Mouse (Mus musculus): ENCODE results near the gene Pus7l.
A peak's percentile ranks its signal among the peaks of the same experiment; 100 is the strongest.
"Not testable (repeated sequence)": the region's sequence is repeated elsewhere in the genome, so short reads cannot be mapped to it uniquely, and the experiment has no call there.

Pus7l gene

GRCm38 (mm10) chr15:94542567-94543408 is 559 bp downstream of the Pus7l start:
- no peak for DNase-seq (ENCODE audit: low read depth, low spot score)

GRCm38 (mm10) chr15:94539296-94539695 is 4.1 kb downstream of the Pus7l start:
- DNase-seq (ENCODE audit: low read depth, low spot score) = no peak

GRCm38 (mm10) chr15:94535521-94535920 is 7.8 kb downstream of the Pus7l start:
- no peak for DNase-seq (ENCODE audit: low read depth, low spot score)

- no peak for DNase-seq (ENCODE audit: low read depth, low spot score)
These were observed 10.4 kb downstream of the Pus7l start for GRCm38 (mm10) chr15:94532956-94533355.

GRCm38 (mm10) chr15:94532306-94532705 is 11.0 kb downstream of the Pus7l start:
- DNase-seq (ENCODE audit: low read depth, low spot score) = no peak

- DNase-seq (ENCODE audit: low read depth, low spot score) = no peak
These were observed 12.8 kb downstream of the Pus7l start for GRCm38 (mm10) chr15:94530519-94530918.

GRCm38 (mm10) chr15:94524956-94525355 is 18.4 kb downstream of the Pus7l start:
- no peak for DNase-seq (ENCODE audit: low read depth, low spot score)

- DNase-seq (ENCODE audit: low read depth, low spot score) = no peak
These were observed 20.1 kb downstream of the Pus7l start for GRCm38 (mm10) chr15:94523251-94523650.

- DNase-seq (ENCODE audit: low read depth, low spot score) = no peak
These were observed 22.4 kb downstream of the Pus7l start for GRCm38 (mm10) chr15:94520959-94521358.

- peak; percentile 63 for DNase-seq (ENCODE audit: low read depth, low spot score)
These were observed 23.0 kb downstream of the Pus7l start for GRCm38 (mm10) chr15:94520205-94520900.

GRCm38 (mm10) chr15:94517913-94518491 is 25.3 kb downstream of the Pus7l start:
- no peak for DNase-seq (ENCODE audit: low read depth, low spot score)

- DNase-seq (ENCODE audit: low read depth, low spot score) = no peak
These were observed 39.7 kb downstream of the Pus7l start for GRCm38 (mm10) chr15:94503451-94504215.

- DNase-seq (ENCODE audit: low read depth, low spot score) = no peak
These were observed 44.1 kb downstream of the Pus7l start for GRCm38 (mm10) chr15:94499260-94499659.

GRCm38 (mm10) chr15:94495936-94496335 is 47.4 kb downstream of the Pus7l start:
- no peak for DNase-seq (ENCODE audit: low read depth, low spot score)

GRCm38 (mm10) chr15:94494445-94494844 is 48.9 kb downstream of the Pus7l start:
- no peak for DNase-seq (ENCODE audit: low read depth, low spot score)

- no peak for DNase-seq (ENCODE audit: low read depth, low spot score)
These were observed 53.9 kb downstream of the Pus7l start for GRCm38 (mm10) chr15:94489433-94489832.

GRCm38 (mm10) chr15:94488028-94488427 is 55.3 kb downstream of the Pus7l start:
- DNase-seq (ENCODE audit: low read depth, low spot score) = not testable (repeated sequence)

GRCm38 (mm10) chr15:94482555-94482954 is 60.8 kb downstream of the Pus7l start:
- DNase-seq (ENCODE audit: low read depth, low spot score) = no peak

- DNase-seq (ENCODE audit: low read depth, low spot score) = no peak
These were observed 62.6 kb downstream of the Pus7l start for GRCm38 (mm10) chr15:94480792-94481191.

GRCm38 (mm10) chr15:94480248-94480647 is 63.1 kb downstream of the Pus7l start:
- no peak for DNase-seq (ENCODE audit: low read depth, low spot score)

GRCm38 (mm10) chr15:94479513-94480136 is 63.7 kb downstream of the Pus7l start:
- DNase-seq (ENCODE audit: low read depth, low spot score) = no peak

All from brain, embryonic 18.5 days (tissue).